Mouse (Mus musculus) MN1 (cell line): Measurements from ENCODE around the gene Msantd3.

Experiments
- DNase-seq: peaks from one replicate; pipeline ENCODE4 v3.0.0-alpha.2; 2016; ENCODE audit warnings: low spot score

Gene Msantd3

GRCm38 (mm10) chr4:48609485-48609884 is 69.8 kb downstream of the Msantd3 start:
- no peak for DNase-seq

GRCm38 (mm10) chr4:48610251-48610650 is 70.5 kb downstream of the Msantd3 start:
- DNase-seq, result no peak
